Mouse (Mus musculus) lung, postnatal 0 days (tissue): ENCODE data around the gene Cnr2. TPM values are rescaled to one million over a fixed set of nuclear protein-coding genes. Genes with fewer than 3 reads are reported as not detected.

ENCODE experiments used
- ATAC-seq: fragments of 200-750 bp; cut with Nextera tagmentation; 2 replicates; pipeline ENCODE4 v1.8.0; 2017; ENCODE audit warnings: moderate library complexity
- DNase-seq: peaks from one replicate; pipeline ENCODE4 v3.0.0-alpha.2; 2016; ENCODE audit warnings: low spot score
- H3K27ac ChIP-seq: fragments of 300-500 bp; sonication (generic); 2 replicates; pipeline ENCODE4 v1.5.1; 2014; ENCODE audit warnings: antibody characterized with exemption, mild to moderate bottlenecking, low read length, mixed read lengths
- H3K27me3 ChIP-seq: fragments of 300-500 bp; sonication (generic); replicated peaks from 2 replicates; pipeline ENCODE4 v1.6.1; 2014; ENCODE audit warnings: low read length, mixed read lengths; ENCODE audit not compliant: insufficient read depth
- H3K36me3 ChIP-seq: fragments of 300-500 bp; sonication (generic); 2 replicates; pipeline ENCODE4 v1.6.1; 2014; ENCODE audit warnings: low read length, mixed read lengths; ENCODE audit not compliant: insufficient read depth
- H3K4me1 ChIP-seq: fragments of 300-500 bp; sonication (generic); 2 replicates; pipeline ENCODE4 v1.6.1; 2014; ENCODE audit warnings: antibody characterized with exemption, low read depth, low read length, mixed read lengths; ENCODE audit not compliant: insufficient read depth
- H3K4me2 ChIP-seq: fragments of 300-500 bp; sonication (generic); replicated peaks from 2 replicates; pipeline ENCODE4 v1.6.1; 2014; ENCODE audit warnings: low read depth, mild to moderate bottlenecking, low read length, moderate library complexity, mixed read lengths
- H3K4me3 ChIP-seq: fragments of 300-500 bp; sonication (generic); 2 replicates; pipeline ENCODE4 v1.5.1; 2014; ENCODE audit warnings: low read depth, low read length
- H3K9ac ChIP-seq: fragments of 300-500 bp; sonication (generic); replicated peaks from 2 replicates; pipeline ENCODE4 v1.6.1; 2014; ENCODE audit warnings: low read depth, mild to moderate bottlenecking
- H3K9me3 ChIP-seq: fragments of 300-500 bp; sonication (generic); 2 replicates; pipeline ENCODE4 v1.6.1; 2016; ENCODE audit warnings: low read length, mixed read lengths
- CTCF ChIP-seq: IDR thresholded peaks from 2 replicates; pipeline ENCODE4 v1.5.1; 2016; ENCODE audit warnings: antibody characterized with exemption, mild to moderate bottlenecking
- EP300 ChIP-seq: IDR thresholded peaks from 2 replicates; pipeline ENCODE4 v1.6.1; 2016; ENCODE audit warnings: antibody characterized with exemption, mild to moderate bottlenecking, control low read depth
- WGBS: fragments of 180-500 bp; shearing (Covaris S2); extraction: QIAGEN DNeasy Blood & Tissue Kit; methylation state at CpG from one replicate; pipeline ENCODE4 v1.1.7; 2014; 5-methylcytosine and 5-hydroxymethylcytosine counted together
- polyA plus RNA-seq: library from polyadenylated mRNA; unstranded; fragments of >200 nt; fragmentation: Nextera tagmentation; extraction: Ambion mirVana; gene quantifications from 2 replicates; pipeline ENCODE4 v1.2.1, GENCODE M21; 2015

Cnr2 gene
- polyA plus RNA-seq, 1 experiment from 2014 or later = 1.9 TPM

- Histone ChIP-seq H3K9ac (0 out of 2 replicates have a peak overlapping the region, but pooled peaks have one; percentile 12), H3K4me1 (peaks cover 32% of the 10 kb centered on the region), H3K27me3 (no peaks in the 10 kb centered on the region), H3K36me3 (no peaks in the 10 kb centered on the region; the same call in 1 of the 2 replicates), H3K4me2 (peak overlapping the region; percentile 57), H3K27ac (peak overlapping the region; percentile 100), H3K4me3 (no peak overlapping the region), H3K9me3 (no peaks in the 10 kb centered on the region)
- DNase-seq = no peak
- 0 out of 2 replicates have a peak, but pooled peaks have one; percentile 11 for TF ChIP-seq CTCF
- TF ChIP-seq EP300 = no peak
- ATAC-seq = no peak
- WGBS = 24% methylated on average over 7 of the region's 7 CpGs
Observed at GRCm38 (mm10) chr4:135875546-135875945, 19.6 kb upstream of the Cnr2 start.

- TF ChIP-seq EP300 (no peak), CTCF (no peak)
- DNase-seq (peak; percentile 72), ATAC-seq (peak; percentile 43)
- no peaks in the 10 kb centered on the region for H3K9me3 ChIP-seq
- peaks cover 32% of the 10 kb centered on the region for H3K4me1 ChIP-seq
- peak overlapping the region; percentile 100 for H3K27ac ChIP-seq
- peak overlapping the region; percentile 26; the same call in 1 of the 2 replicates for H3K9ac ChIP-seq
- H3K4me2 ChIP-seq = peak overlapping the region; percentile 57
- 1% methylated on average over 9 of the region's 9 CpGs for WGBS
- H3K36me3 ChIP-seq = no peaks in the 10 kb centered on the region; the same call in 1 of the 2 replicates
- H3K27me3 ChIP-seq = no peaks in the 10 kb centered on the region
- peak overlapping the region; percentile 26 for H3K4me3 ChIP-seq
Observed at GRCm38 (mm10) chr4:135875991-135876582, 19.1 kb upstream of the Cnr2 start.

- Histone ChIP-seq H3K4me2 (peak overlapping the region; percentile 57), H3K27me3 (no peaks in the 10 kb centered on the region), H3K27ac (peak overlapping the region; percentile 100), H3K9ac (peak overlapping the region; percentile 26; the same call in 1 of the 2 replicates), H3K4me3 (peak overlapping the region; percentile 26), H3K9me3 (no peaks in the 10 kb centered on the region), H3K36me3 (no peaks in the 10 kb centered on the region; the same call in 1 of the 2 replicates), H3K4me1 (peaks cover 32% of the 10 kb centered on the region)
- DNase-seq (peak; percentile 94), ATAC-seq (peak; percentile 47)
- no peak for TF ChIP-seq CTCF
- peak; percentile 90 for TF ChIP-seq EP300
- under 1% methylated on average over 16 of the region's 16 CpGs for WGBS
Observed at GRCm38 (mm10) chr4:135876583-135877020, 18.6 kb upstream of the Cnr2 start.

GRCm38 (mm10) chr4:135877742-135878141 lies 17.5 kb upstream of the Cnr2 start:
- H3K4me2 ChIP-seq = no peak overlapping the region
- no peak overlapping the region for H3K4me3 ChIP-seq
- H3K9ac ChIP-seq = no peak overlapping the region
- 52% methylated on average over 2 of the region's 2 CpGs for whole genome bisulfite sequencing
- H3K27ac ChIP-seq = no peak overlapping the region
- H3K36me3 ChIP-seq = no peaks in the 10 kb centered on the region
- no peaks in the 10 kb centered on the region for H3K27me3 ChIP-seq
- TF ChIP-seq EP300 = no peak
- peak; percentile 67 for TF ChIP-seq CTCF
- peaks cover 21% of the 10 kb centered on the region for H3K4me1 ChIP-seq
- no peaks in the 10 kb centered on the region for H3K9me3 ChIP-seq
- ATAC-seq (no peak), DNase-seq (peak; percentile 46)

GRCm38 (mm10) chr4:135879021-135879420 lies 16.2 kb upstream of the Cnr2 start:
- WGBS = 50% methylated on average over 6 of the region's 6 CpGs
- no peak for TF ChIP-seq CTCF
- no peak for TF ChIP-seq EP300

GRCm38 (mm10) chr4:135880018-135880417 lies 15.2 kb upstream of the Cnr2 start:
- Histone ChIP-seq H3K36me3 (no peaks in the 10 kb centered on the region), H3K4me2 (no peak overlapping the region), H3K27me3 (no peaks in the 10 kb centered on the region), H3K4me3 (no peak overlapping the region), H3K9me3 (no peaks in the 10 kb centered on the region), H3K4me1 (peaks cover 19% of the 10 kb centered on the region), H3K27ac (no peak overlapping the region), H3K9ac (no peak overlapping the region)
- WGBS = 93% methylated on average over 6 of the region's 6 CpGs
- DNase-seq = no peak
- TF ChIP-seq CTCF = no peak
- no peak for TF ChIP-seq EP300
- ATAC-seq = no peak

More at GRCm38 (mm10) chr4:135879021-135879420, 16.2 kb upstream of the Cnr2 start:
- Histone ChIP-seq H3K4me3 (no peak overlapping the region), H3K36me3 (no peaks in the 10 kb centered on the region), H3K27ac (no peak overlapping the region), H3K4me2 (no peak overlapping the region), H3K27me3 (no peaks in the 10 kb centered on the region), H3K4me1 (peaks cover 26% of the 10 kb centered on the region), H3K9me3 (no peaks in the 10 kb centered on the region), H3K9ac (no peak overlapping the region)
- ATAC-seq (peak; percentile 14; the same call in 1 of the 2 replicates), DNase-seq (peak; percentile 67)
